Mouse (Mus musculus): ENCODE data around the gene Hoxc5. TPM values are rescaled to one million over a fixed set of nuclear protein-coding genes. Genes with fewer than 3 reads are reported as not detected.

The Hoxc5 gene
- polyA plus RNA-seq (2012; fragmentation: generic; extraction: Trizol), result not detected

DNA sequence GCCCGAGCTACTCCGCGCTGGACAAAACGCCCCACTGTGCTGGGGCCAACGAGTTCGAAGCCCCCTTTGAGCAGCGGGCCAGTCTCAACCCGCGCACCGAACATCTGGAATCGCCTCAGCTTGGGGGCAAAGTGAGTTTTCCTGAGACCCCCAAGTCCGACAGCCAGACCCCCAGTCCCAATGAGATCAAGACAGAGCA lies at the start of gene Hoxc5:
TSS of gene Hoxc5 (plus strand) at position 132 of the 199 bp plus-strand sequence.

DNA sequence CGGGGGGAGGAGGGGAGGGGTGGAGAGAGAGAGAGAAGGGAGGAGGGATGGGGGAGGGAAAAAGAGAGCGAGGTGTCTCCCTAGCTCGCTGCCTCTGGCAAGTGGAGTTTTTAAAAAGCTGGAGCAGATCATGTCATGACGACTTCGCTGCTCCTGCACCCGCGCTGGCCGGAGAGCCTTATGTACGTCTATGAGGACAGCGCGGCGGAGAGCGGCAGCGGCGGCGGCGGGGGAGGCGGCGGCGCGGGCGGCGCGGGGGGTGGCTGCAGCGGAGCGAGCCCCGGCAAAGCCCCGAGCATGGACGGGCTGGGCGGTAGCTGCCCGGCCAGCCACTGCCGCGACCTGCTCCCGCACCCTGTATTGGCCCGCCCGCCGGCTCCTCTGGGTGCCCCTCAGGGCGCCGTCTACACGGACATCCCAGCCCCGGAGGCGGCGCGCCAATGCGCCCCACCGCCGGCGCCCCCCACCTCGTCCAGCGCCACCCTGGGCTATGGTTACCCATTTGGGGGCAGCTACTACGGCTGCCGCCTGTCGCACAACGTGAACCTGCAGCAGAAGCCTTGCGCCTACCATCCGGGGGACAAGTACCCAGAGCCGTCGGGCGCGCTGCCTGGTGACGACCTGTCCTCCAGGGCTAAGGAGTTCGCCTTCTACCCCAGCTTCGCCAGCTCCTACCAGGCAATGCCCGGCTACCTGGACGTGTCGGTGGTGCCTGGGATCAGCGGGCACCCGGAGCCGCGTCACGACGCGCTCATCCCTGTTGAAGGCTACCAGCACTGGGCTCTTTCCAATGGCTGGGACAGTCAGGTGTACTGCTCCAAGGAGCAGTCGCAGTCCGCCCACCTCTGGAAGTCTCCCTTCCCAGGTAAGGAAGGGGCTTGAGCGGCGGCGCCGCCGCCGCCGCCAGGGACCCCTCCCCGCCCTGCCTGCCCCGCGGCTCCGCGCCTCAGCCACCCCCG lies 45.9 kb upstream of the Hoxc5 start, which contains the start of gene Hoxc13:
TSS of gene Hoxc13 (plus strand) at position 51 of the 959 bp plus-strand sequence.

DNA sequence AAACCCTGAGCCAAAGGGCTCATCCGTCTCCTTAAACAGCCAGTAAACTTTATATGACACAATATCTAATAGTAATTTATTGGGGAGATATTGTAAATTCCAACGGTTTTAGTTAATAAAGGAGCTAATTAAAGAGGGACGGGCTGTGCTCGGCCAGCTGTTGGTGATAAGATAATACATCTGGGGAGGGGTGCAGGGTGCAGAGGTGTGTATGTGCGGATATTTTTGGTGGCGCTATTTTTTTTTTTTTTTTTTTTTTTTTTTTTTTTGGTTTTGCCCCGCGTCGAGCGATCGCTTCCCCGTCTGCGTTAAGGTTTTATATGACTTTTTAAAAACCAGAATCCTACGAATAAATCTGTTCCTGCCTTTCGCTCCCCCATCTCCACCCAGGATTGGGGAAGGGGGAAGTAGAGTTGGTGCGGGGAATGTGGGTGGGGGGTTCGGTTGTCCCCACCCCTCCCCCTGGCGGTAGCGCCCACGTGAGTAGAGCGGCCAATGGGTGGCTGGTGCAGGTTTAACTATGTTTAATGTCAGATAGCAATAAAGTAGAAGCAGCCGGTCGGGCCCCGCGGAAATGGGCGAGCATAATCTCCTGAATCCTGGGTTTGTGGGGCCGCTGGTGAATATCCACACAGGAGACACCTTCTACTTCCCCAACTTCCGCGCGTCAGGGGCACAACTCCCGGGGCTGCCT lies 30.8 kb upstream of the Hoxc5 start, which contains the start of gene Hoxc12:
TSS of gene Hoxc12 (plus strand) at position 479 of the 694 bp plus-strand sequence.

DNA sequence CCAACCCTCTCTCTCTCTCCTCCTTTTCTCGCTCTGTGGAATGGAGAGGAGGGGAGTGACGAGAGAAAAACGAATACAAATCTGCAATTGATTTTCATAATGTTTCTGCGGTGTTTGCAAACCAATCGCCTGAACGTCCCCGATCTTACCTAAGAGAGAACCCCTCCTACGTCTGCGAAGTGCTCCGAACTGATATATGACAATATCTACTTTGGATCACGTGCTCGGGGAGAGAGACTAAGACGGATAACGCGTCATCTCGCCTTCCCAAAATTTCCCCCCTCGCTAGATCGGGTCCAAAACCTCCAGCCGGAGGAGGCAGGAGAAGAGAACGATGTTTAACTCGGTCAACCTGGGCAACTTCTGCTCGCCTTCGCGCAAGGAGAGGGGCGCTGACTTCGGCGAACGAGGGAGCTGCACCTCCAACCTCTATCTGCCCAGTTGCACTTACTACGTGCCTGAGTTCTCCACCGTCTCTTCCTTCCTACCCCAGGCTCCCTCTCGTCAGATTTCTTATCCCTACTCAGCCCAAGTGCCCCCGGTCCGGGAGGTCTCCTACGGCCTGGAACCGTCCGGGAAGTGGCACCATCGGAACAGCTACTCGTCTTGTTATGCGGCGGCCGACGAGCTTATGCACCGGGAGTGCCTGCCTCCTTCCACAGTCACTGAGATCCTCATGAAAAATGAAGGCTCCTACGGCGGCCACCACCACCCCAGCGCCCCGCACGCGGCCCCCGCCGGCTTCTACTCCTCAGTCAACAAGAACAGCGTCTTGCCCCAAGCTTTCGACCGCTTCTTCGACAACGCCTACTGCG lies 12.8 kb upstream of the Hoxc5 start, which contains the start of gene Hoxc11:
TSS of gene Hoxc11 (plus strand) at position 236 of the 815 bp plus-strand sequence.

DNA sequence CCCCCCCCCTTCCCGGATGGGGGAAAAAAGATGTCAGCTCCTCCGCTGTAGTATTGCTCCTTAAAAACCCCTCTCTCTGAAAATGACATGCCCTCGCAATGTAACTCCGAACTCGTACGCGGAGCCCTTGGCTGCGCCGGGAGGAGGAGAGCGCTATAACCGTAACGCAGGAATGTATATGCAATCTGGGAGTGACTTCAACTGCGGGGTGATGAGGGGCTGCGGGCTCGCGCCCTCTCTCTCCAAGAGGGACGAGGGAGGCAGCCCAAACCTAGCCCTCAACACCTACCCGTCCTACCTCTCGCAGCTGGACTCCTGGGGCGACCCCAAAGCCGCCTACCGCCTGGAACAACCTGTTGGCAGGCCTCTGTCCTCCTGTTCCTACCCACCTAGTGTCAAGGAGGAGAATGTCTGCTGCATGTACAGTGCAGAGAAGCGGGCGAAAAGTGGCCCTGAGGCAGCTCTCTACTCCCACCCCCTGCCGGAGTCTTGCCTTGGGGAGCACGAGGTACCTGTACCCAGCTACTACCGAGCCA lies 399 bp upstream of the Hoxc5 start, which contains the start of gene Hoxc10:
TSS of gene Hoxc10 (plus strand) at position 21 of the 536 bp plus-strand sequence.

DNA sequence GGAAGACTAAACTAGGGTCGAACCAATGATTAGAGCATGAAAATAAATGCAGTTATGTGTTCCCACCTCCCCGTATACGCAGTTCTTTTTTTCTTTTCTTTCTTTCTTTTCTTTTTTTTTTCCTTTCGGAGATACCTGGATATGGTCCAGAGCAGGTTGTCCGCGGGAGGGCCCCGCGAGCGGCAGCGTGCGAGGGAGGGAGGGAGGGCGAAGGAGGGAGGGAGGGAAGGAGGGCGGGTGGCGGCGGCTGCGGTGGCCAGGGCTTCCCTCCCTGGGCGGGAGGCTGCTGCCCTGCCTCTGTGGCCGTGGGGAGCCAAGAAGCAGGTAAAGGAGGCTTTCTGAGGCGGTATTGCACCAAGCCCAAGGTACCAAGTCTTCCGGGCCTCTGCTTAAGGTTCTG lies 8.9 kb downstream of the Hoxc5 start, which contains the start of gene Hoxc9:
TSS of gene Hoxc9 (plus strand) at position 269 of the 400 bp plus-strand sequence.

DNA sequence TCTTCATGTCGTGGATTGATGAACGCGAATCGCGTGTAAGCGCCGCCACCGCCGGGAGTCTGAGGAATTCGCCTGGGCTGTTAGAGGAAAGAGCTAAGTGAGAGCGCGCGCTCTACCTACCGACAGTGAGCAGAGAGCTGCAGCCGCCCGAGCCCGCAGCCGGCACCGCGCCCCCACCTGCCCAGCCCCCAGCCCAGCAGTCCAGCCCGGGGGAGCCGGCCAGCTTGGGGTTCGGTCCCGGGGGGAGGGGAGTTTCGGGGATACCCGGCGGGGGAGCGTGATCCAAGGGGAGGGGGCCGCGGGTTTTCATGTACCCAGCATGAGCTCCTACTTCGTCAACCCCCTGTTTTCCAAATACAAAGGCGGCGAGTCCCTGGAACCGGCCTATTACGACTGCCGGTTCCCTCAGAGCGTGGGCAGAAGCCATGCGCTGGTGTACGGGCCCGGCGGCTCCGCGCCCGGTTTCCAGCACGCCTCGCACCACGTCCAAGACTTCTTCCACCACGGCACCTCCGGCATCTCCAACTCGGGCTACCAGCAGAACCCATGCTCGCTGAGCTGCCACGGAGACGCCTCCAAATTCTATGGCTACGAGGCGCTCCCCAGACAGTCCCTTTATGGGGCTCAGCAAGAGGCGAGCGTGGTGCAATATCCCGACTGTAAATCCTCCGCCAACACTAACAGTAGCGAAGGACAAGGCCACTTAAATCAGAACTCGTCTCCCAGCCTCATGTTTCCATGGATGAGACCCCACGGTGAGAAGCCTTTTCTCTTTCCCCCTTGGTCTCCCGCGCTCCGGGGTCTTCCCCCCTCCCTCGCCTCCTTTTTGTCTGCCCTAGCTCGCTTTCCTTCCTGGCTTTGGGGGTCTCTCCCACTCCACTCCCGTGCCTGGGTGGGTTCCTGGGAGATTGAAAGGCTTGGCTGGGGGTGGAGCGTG lies 23.5 kb downstream of the Hoxc5 start, which contains the start of gene Hoxc8:
TSS of gene Hoxc8 (plus strand) at position 147 of the 937 bp plus-strand sequence.

DNA sequence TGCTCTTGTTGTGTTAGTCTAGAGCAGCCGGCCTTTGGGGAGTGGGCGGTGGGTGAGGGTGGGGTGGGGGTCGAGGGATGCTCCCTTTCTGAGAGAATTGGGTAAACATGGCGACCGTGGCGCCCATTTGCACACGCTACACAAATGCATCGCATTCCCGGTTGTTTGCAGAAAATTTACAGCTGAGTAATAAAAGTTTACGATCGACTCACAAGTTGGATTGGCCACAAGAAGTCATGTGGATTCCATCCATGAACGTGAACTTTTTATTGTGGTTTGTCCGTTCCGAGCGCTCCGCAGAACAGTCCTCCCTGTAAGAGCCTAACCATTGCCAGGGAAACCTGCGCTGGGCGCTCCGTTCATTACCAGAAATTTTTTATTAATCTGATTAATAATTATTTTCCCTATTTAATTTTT lies 30.7 kb downstream of the Hoxc5 start, which contains the start of gene Hoxc6:
TSS of gene Hoxc6 (plus strand) at position 319 of the 417 bp plus-strand sequence.

DNA sequence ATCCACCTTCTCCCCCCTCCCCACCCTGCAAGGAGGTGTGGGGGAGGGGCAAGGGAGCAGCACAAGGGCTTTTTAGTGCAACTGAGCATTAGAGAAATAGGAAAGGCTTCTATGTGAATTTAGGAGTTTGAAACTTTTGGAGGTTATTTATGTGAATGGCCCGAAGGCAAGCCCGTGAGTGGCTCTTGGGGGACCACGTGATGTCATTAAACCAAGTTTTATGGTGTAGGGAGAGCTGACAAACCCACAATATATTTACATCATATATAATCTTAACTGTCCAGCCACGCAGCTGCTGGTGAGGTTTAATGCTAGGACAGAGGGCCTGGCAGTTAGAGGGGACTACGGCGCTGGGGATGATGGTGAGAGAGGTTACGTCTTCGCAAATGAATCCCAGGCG lies 51.4 kb downstream of the Hoxc5 start, which contains the start of gene Hoxc4:
TSS of gene Hoxc4 (plus strand) at position 299 of the 400 bp plus-strand sequence.

Other genes starting within 250 kb of the Hoxc5 start
- 100 to 1,000 TPM in 1 of 2 experiments, 1 to 10 TPM in 1; 8.6 to 105 TPM for gene Calcoco1, start 245.3 kb upstream of the Hoxc5 start, polyA plus RNA-seq (2012; fragmentation: generic; extraction: Trizol)
- under 1 TPM in 1 of 2 experiments, not detected in 1; 0.01 TPM for gene Hoxc13, start 46.3 kb upstream of the Hoxc5 start, polyA plus RNA-seq (2012; fragmentation: generic; extraction: Trizol)
- gene Hoxc12, start 30.7 kb upstream of the Hoxc5 start, polyA plus RNA-seq (2012; fragmentation: generic; extraction: Trizol), result not detected
- not detected for gene Hoxc11, start 13.0 kb upstream of the Hoxc5 start, polyA plus RNA-seq (2012; fragmentation: generic; extraction: Trizol)
- gene Hoxc10, start 647 bp upstream of the Hoxc5 start, polyA plus RNA-seq (2012; fragmentation: generic; extraction: Trizol), result not detected
- not detected for gene Hoxc9, start 9.0 kb downstream of the Hoxc5 start, polyA plus RNA-seq (2012; fragmentation: generic; extraction: Trizol)
- not detected for gene Hoxc8, start 23.2 kb downstream of the Hoxc5 start, polyA plus RNA-seq (2012; fragmentation: generic; extraction: Trizol)
- gene Hoxc6, start 30.8 kb downstream of the Hoxc5 start, polyA plus RNA-seq (2012; fragmentation: generic; extraction: Trizol), result under 1 TPM; 0.01 to 0.04 TPM
- not detected for gene Hoxc4, start 51.5 kb downstream of the Hoxc5 start, polyA plus RNA-seq (2012; fragmentation: generic; extraction: Trizol)
- 10 to 100 TPM in 1 of 2 experiments, 1 to 10 TPM in 1; 3.4 to 10.2 TPM for gene Smug1, start 199.6 kb downstream of the Hoxc5 start, polyA plus RNA-seq (2012; fragmentation: generic; extraction: Trizol)

Measured in C3H10T1/2 (cell line).